ENCODE assay signal across 8 mouse cellular contexts in genomic region chr6:88499481-88500404, GRCm38 (mm10). TPM values are rescaled to one million over a fixed set of nuclear protein-coding genes. Genes with fewer than 3 reads are reported as not detected.
DNase-seq lines count a peak whose midpoint lies in the region; ATAC-seq and TF ChIP-seq lines count a peak whose summit lies in the region.

No protein-coding gene starts in this region.

- intact Hi-C loops in heart, postnatal 10 days (cut with DNase I): loop anchor here (2.0 kb wide), 1 partner anchor 387 kb away; no protein-coding TSS in a partner anchor

- no peaks in the 10 kb centered on the region; the same call in 1 of the 2 replicates for H3K27me3 ChIP-seq in G1E (ENCODE audit: insufficient read depth, low read length)
- H3K27me3 ChIP-seq in embryonic facial prominence, embryonic 14.5 days (replicated peaks; ENCODE audit: control insufficient read depth, insufficient read depth, low read length): no peaks in the 10 kb centered on the region

- H3K9ac ChIP-seq in embryonic facial prominence, embryonic 14.5 days (ENCODE audit: low read depth, low read length): peak overlapping the region; percentile 73

- peak overlapping the region; percentile 71 for H3K4me3 ChIP-seq in G1E (ENCODE audit: low read depth, low read length)
- H3K4me3 ChIP-seq in embryonic facial prominence, embryonic 14.5 days (ENCODE audit: low read depth, low read length): peak overlapping the region; percentile 53

- peaks cover 85% of the 10 kb centered on the region for H3K36me3 ChIP-seq in G1E (replicated peaks)
- H3K36me3 ChIP-seq in embryonic facial prominence, embryonic 14.5 days (ENCODE audit: control insufficient read depth, insufficient read depth, low read length): peaks cover 65% of the 10 kb centered on the region

- TF ChIP-seq CTCF in G1E (IDR thresholded peaks at IDR 0.05; ENCODE audit: low read depth, low read length): peak; percentile 15; the same call in 1 of the 2 replicates

- H3K4me2 ChIP-seq in embryonic facial prominence, embryonic 14.5 days (ENCODE audit: low read depth, low read length): peak overlapping the region; percentile 95

- no peak for ATAC-seq in G1E (ENCODE audit: extremely low read depth, insufficient number of reproducible peaks, low FRiP score, poor library complexity, severe bottlenecking)
- peak; percentile 83 for ATAC-seq in embryonic facial prominence, embryonic 14.5 days (ENCODE audit: low read depth)
- no peak for ATAC-seq in megakaryocyte-erythroid progenitor cell, adult 5-6 weeks (replicated peaks; ENCODE audit: low FRiP score, low TSS enrichment, poor library complexity, severe bottlenecking)

- DNase-seq in G1E (ENCODE audit: low spot score): peak; percentile 60
- DNase-seq in brain, adult 2 months (ENCODE audit: low read depth, low spot score): peak; percentile 78
- peak; percentile 66 for DNase-seq in embryonic facial prominence, embryonic 14.5 days (ENCODE audit: low spot score)
- peak; percentile 42 to 65 for DNase-seq in heart, postnatal 10 days
- peak; percentile 67 to 74 for DNase-seq in layer of hippocampus, postnatal 36 days
- peak; percentile 62 for DNase-seq in lung, postnatal 14 days
- DNase-seq in right cerebral cortex, adult 18-20 months: peak; percentile 51

- no peak overlapping the region for H3K27ac ChIP-seq in embryonic facial prominence, embryonic 14.5 days (replicated peaks; ENCODE audit: low read depth, low read length)

- no peaks in the 10 kb centered on the region for H3K9me3 ChIP-seq in G1E (replicated peaks)
- H3K9me3 ChIP-seq in embryonic facial prominence, embryonic 14.5 days (ENCODE audit: control insufficient read depth, low read length): no peaks in the 10 kb centered on the region

- WGBS in embryonic facial prominence, embryonic 14.5 days: 6% methylated on average over 39 of the region's 76 CpGs

- peaks cover 60% of the 10 kb centered on the region for H3K4me1 ChIP-seq in G1E (ENCODE audit: insufficient read depth, low read depth, low read length)
- 0 out of 2 replicates have a peak, but pooled peaks cover 2% of the 10 kb centered on the region for H3K4me1 ChIP-seq in embryonic facial prominence, embryonic 14.5 days (ENCODE audit: control insufficient read depth, insufficient read depth, low read length)

RNA-seq across cellular contexts. Expression of gene Sec61a1, which starts 19.0 kb away (rescaled TPM):
- total RNA-seq in G1E (2014; fragmentation: Nextera tagmentation) (182 and 243 TPM in 2 replicates), G1E (2017) (86.0 and 93.2 TPM in 2 replicates)
- polyA plus RNA-seq in G1E (2012): 62.3 and 76.1 TPM in 2 replicates
- polyA plus RNA-seq in embryonic facial prominence, embryonic 14.5 days (2014; fragmentation: Nextera tagmentation; extraction: Ambion mirVana): 268 and 278 TPM in 2 replicates
- 10 to 100 TPM; 89.4 to 89.9 TPM for total RNA-seq in heart, postnatal 10 days (2021)
- total RNA-seq in layer of hippocampus, postnatal 36 days (2021): 10 to 100 TPM; 89.8 to 93.3 TPM
- 93.0 and 138 TPM in 2 replicates for total RNA-seq in megakaryocyte-erythroid progenitor cell, adult 5-6 weeks (2014; fragmentation: Nextera tagmentation)
- total RNA-seq in megakaryocyte-erythroid progenitor cell, adult 5-6 weeks (2017): 101 and 113 TPM in 2 replicates

RNA-seq across cellular contexts. Expression of gene Ruvbl1, which starts 34.5 kb away (rescaled TPM):
- total RNA-seq in G1E (2014; fragmentation: Nextera tagmentation): 34.3 and 48.4 TPM in 2 replicates
- total RNA-seq in G1E (2017): 158 and 159 TPM in 2 replicates
- polyA plus RNA-seq in G1E (2012): 24.1 and 35.6 TPM in 2 replicates
- 118 and 131 TPM in 2 replicates for polyA plus RNA-seq in embryonic facial prominence, embryonic 14.5 days (2014; fragmentation: Nextera tagmentation; extraction: Ambion mirVana)
- total RNA-seq in heart, postnatal 10 days (2021): 10 to 100 TPM; 21.3 to 23.8 TPM
- total RNA-seq in layer of hippocampus, postnatal 36 days (2021): 10 to 100 TPM; 39.2 to 40.6 TPM
- total RNA-seq in megakaryocyte-erythroid progenitor cell, adult 5-6 weeks (2014; fragmentation: Nextera tagmentation): 117 TPM in 2 replicates
- 289 and 308 TPM in 2 replicates for total RNA-seq in megakaryocyte-erythroid progenitor cell, adult 5-6 weeks (2017)

RNA-seq across cellular contexts. Expression of gene Eefsec, which starts 53.4 kb away (rescaled TPM):
- total RNA-seq in G1E (2014; fragmentation: Nextera tagmentation): 38.4 and 50.6 TPM in 2 replicates
- total RNA-seq in G1E (2017): 12.3 and 15.0 TPM in 2 replicates
- 24.7 and 25.8 TPM in 2 replicates for polyA plus RNA-seq in G1E (2012)
- 30.2 and 36.5 TPM in 2 replicates for polyA plus RNA-seq in embryonic facial prominence, embryonic 14.5 days (2014; fragmentation: Nextera tagmentation; extraction: Ambion mirVana)
- total RNA-seq in heart, postnatal 10 days (2021): 10 to 100 TPM in 1 of 2 experiments, 1 to 10 TPM in 1; 9.8 to 11.2 TPM
- 10 to 100 TPM; 23.6 to 24.1 TPM for total RNA-seq in layer of hippocampus, postnatal 36 days (2021)
- 31.6 and 38.6 TPM in 2 replicates for total RNA-seq in megakaryocyte-erythroid progenitor cell, adult 5-6 weeks (2014; fragmentation: Nextera tagmentation)
- 14.2 and 23.2 TPM in 2 replicates for total RNA-seq in megakaryocyte-erythroid progenitor cell, adult 5-6 weeks (2017)
